Mouse (Mus musculus): Measurements from ENCODE around the gene Fanci. TPM values are rescaled to one million over a fixed set of nuclear protein-coding genes. Genes with fewer than 3 reads are reported as not detected.

Gene Fanci
- polyA plus RNA-seq, 1 experiment, result 10.7 TPM

GRCm38 (mm10) chr7:79447048-79447447 lies 55.3 kb downstream of the Fanci start:
- no peaks in the 10 kb centered on the region for H3K4me1 ChIP-seq (ENCODE audit: control insufficient read depth, insufficient read depth, low read length)
- no peak overlapping the region for H3K27ac ChIP-seq (ENCODE audit: insufficient read depth, low read length)
- H3K4me3 ChIP-seq (ENCODE audit: insufficient read depth, low read length), result no peak overlapping the region
- TF ChIP-seq CTCF (IDR thresholded peaks at IDR 0.05; ENCODE audit: borderline replicate concordance, insufficient read depth, low read length) (no peak), POLR2A (IDR thresholded peaks at IDR 0.05; ENCODE audit: low read depth, low read length) (no peak)

- Histone ChIP-seq H3K4me3 (ENCODE audit: insufficient read depth, low read length) (no peak overlapping the region), H3K27ac (ENCODE audit: insufficient read depth, low read length) (no peak overlapping the region), H3K4me1 (ENCODE audit: control insufficient read depth, insufficient read depth, low read length) (no peaks in the 10 kb centered on the region)
- TF ChIP-seq CTCF (IDR thresholded peaks at IDR 0.05; ENCODE audit: borderline replicate concordance, insufficient read depth, low read length) (no peak), POLR2A (IDR thresholded peaks at IDR 0.05; ENCODE audit: low read depth, low read length) (no peak)
Observed at GRCm38 (mm10) chr7:79447486-79447885, 55.8 kb downstream of the Fanci start.

- H3K4me3 ChIP-seq (ENCODE audit: insufficient read depth, low read length), result no peak overlapping the region
- peaks cover 7% of the 10 kb centered on the region for H3K4me1 ChIP-seq (ENCODE audit: control insufficient read depth, insufficient read depth, low read length)
- H3K27ac ChIP-seq (ENCODE audit: insufficient read depth, low read length), result no peak overlapping the region
- TF ChIP-seq CTCF (IDR thresholded peaks at IDR 0.05; ENCODE audit: borderline replicate concordance, insufficient read depth, low read length) (no peak), POLR2A (IDR thresholded peaks at IDR 0.05; ENCODE audit: low read depth, low read length) (no peak)
Observed at GRCm38 (mm10) chr7:79461721-79462120, 70.0 kb downstream of the Fanci start.

- H3K4me1 ChIP-seq (ENCODE audit: control insufficient read depth, insufficient read depth, low read length), result peaks cover 9% of the 10 kb centered on the region
- no peak for TF ChIP-seq POLR2A (IDR thresholded peaks at IDR 0.05; ENCODE audit: low read depth, low read length)
- TF ChIP-seq CTCF (IDR thresholded peaks at IDR 0.05; ENCODE audit: borderline replicate concordance, insufficient read depth, low read length), result no peak
- no peak overlapping the region for H3K4me3 ChIP-seq (ENCODE audit: insufficient read depth, low read length)
- H3K27ac ChIP-seq (ENCODE audit: insufficient read depth, low read length), result no peak overlapping the region
Observed at GRCm38 (mm10) chr7:79463376-79464077, 71.8 kb downstream of the Fanci start.

- H3K4me3 ChIP-seq (ENCODE audit: insufficient read depth, low read length), result peak overlapping the region; percentile 93
- H3K27ac ChIP-seq (ENCODE audit: insufficient read depth, low read length), result no peak overlapping the region
- peaks cover 9% of the 10 kb centered on the region for H3K4me1 ChIP-seq (ENCODE audit: control insufficient read depth, insufficient read depth, low read length)
- TF ChIP-seq POLR2A (IDR thresholded peaks at IDR 0.05; ENCODE audit: low read depth, low read length) (no peak; the same call in 1 of the 2 replicates), CTCF (IDR thresholded peaks at IDR 0.05; ENCODE audit: borderline replicate concordance, insufficient read depth, low read length) (no peak)
Observed at GRCm38 (mm10) chr7:79464776-79465420, 73.2 kb downstream of the Fanci start.

GRCm38 (mm10) chr7:79465461-79466044 lies 73.8 kb downstream of the Fanci start:
- H3K4me1 ChIP-seq (ENCODE audit: control insufficient read depth, insufficient read depth, low read length), result peaks cover 9% of the 10 kb centered on the region
- H3K27ac ChIP-seq (ENCODE audit: insufficient read depth, low read length), result peak overlapping the region; percentile 56
- H3K4me3 ChIP-seq (ENCODE audit: insufficient read depth, low read length), result peak overlapping the region; percentile 93
- TF ChIP-seq POLR2A (IDR thresholded peaks at IDR 0.05; ENCODE audit: low read depth, low read length) (0 out of 2 replicates have a peak, but pooled peaks have one; percentile 11), CTCF (IDR thresholded peaks at IDR 0.05; ENCODE audit: borderline replicate concordance, insufficient read depth, low read length) (no peak)

GRCm38 (mm10) chr7:79466053-79466901 lies 74.5 kb downstream of the Fanci start, which contains the start of gene Polg:
Polg (minus strand) TSS chr7:79466362.
- TF ChIP-seq CTCF (IDR thresholded peaks at IDR 0.05; ENCODE audit: borderline replicate concordance, insufficient read depth, low read length), result no peak
- TF ChIP-seq POLR2A (IDR thresholded peaks at IDR 0.05; ENCODE audit: low read depth, low read length), result peak; percentile 89
- peak within 1 kb of the TSS; percentile 56 for H3K27ac ChIP-seq (ENCODE audit: insufficient read depth, low read length)
- H3K4me3 ChIP-seq (ENCODE audit: insufficient read depth, low read length), result peak within 1 kb of the TSS; percentile 93
- peaks cover 14% of the 10 kb centered on the region for H3K4me1 ChIP-seq (ENCODE audit: control insufficient read depth, insufficient read depth, low read length)

- TF ChIP-seq POLR2A (IDR thresholded peaks at IDR 0.05; ENCODE audit: low read depth, low read length) (no peak), CTCF (IDR thresholded peaks at IDR 0.05; ENCODE audit: borderline replicate concordance, insufficient read depth, low read length) (no peak)
- Histone ChIP-seq H3K27ac (ENCODE audit: insufficient read depth, low read length) (no peak overlapping the region), H3K4me1 (ENCODE audit: control insufficient read depth, insufficient read depth, low read length) (peaks cover 15% of the 10 kb centered on the region), H3K4me3 (ENCODE audit: insufficient read depth, low read length) (no peak overlapping the region)
Observed at GRCm38 (mm10) chr7:79467951-79468350, 76.2 kb downstream of the Fanci start.

- no peak for TF ChIP-seq POLR2A (IDR thresholded peaks at IDR 0.05; ENCODE audit: low read depth, low read length)
- no peak for TF ChIP-seq CTCF (IDR thresholded peaks at IDR 0.05; ENCODE audit: borderline replicate concordance, insufficient read depth, low read length)
- no peak overlapping the region for H3K4me3 ChIP-seq (ENCODE audit: insufficient read depth, low read length)
- H3K27ac ChIP-seq (ENCODE audit: insufficient read depth, low read length), result no peak overlapping the region
- peaks cover 10% of the 10 kb centered on the region for H3K4me1 ChIP-seq (ENCODE audit: control insufficient read depth, insufficient read depth, low read length)
Observed at GRCm38 (mm10) chr7:79468994-79469393, 77.3 kb downstream of the Fanci start.
